Mouse (Mus musculus) limb, embryonic 14.5 days (tissue): Measurements from ENCODE around the gene Fmod. TPM values are rescaled to one million over a fixed set of nuclear protein-coding genes. Genes with fewer than 3 reads are reported as not detected.
A peak's percentile ranks its signal among the peaks of the same experiment; 100 is the strongest.

ENCODE experiments used
- ATAC-seq: fragments of 200-750 bp; cut with Nextera tagmentation; 2 replicates; pipeline ENCODE4 v1.8.0; 2017; ENCODE audit warnings: low read depth, moderate number of reproducible peaks, moderate TSS enrichment; ENCODE audit not compliant: low FRiP score
- DNase-seq: peaks from one replicate; pipeline ENCODE4 v3.0.0-alpha.2; 2015; ENCODE audit warnings: low spot score
- H3K27ac ChIP-seq: fragments of 300-500 bp; sonication (generic); replicated peaks from 2 replicates; pipeline ENCODE4 v1.5.1; 2014; ENCODE audit warnings: low read depth, mild to moderate bottlenecking, low read length, moderate library complexity, mixed read lengths
- H3K27me3 ChIP-seq: fragments of 300-500 bp; sonication (generic); 2 replicates; pipeline ENCODE4 v1.6.1; 2014; ENCODE audit warnings: low read length, mixed read lengths; ENCODE audit not compliant: control insufficient read depth, insufficient read depth
- H3K36me3 ChIP-seq: fragments of 300-500 bp; sonication (generic); 2 replicates; pipeline ENCODE4 v1.6.1; 2014; ENCODE audit warnings: mild to moderate bottlenecking, low read length, moderate library complexity, mixed read lengths; ENCODE audit not compliant: control insufficient read depth, insufficient read depth
- H3K4me1 ChIP-seq: fragments of 300-500 bp; sonication (generic); 2 replicates; pipeline ENCODE4 v1.6.1; 2014; ENCODE audit warnings: antibody characterized with exemption, low read length, mixed read lengths; ENCODE audit not compliant: control insufficient read depth, insufficient read depth
- H3K4me2 ChIP-seq: fragments of 300-500 bp; sonication (generic); replicated peaks from 2 replicates; pipeline ENCODE4 v1.6.1; 2014; ENCODE audit warnings: low read depth, mild to moderate bottlenecking, low read length, moderate library complexity; ENCODE audit not compliant: severe bottlenecking
- H3K4me3 ChIP-seq: fragments of 300-500 bp; sonication (generic); replicated peaks from 2 replicates; pipeline ENCODE4 v1.5.1; 2014; ENCODE audit warnings: low read length
- H3K9ac ChIP-seq: fragments of 300-500 bp; sonication (generic); 2 replicates; pipeline ENCODE4 v1.6.1; 2014; ENCODE audit warnings: mild to moderate bottlenecking, low read depth, low read length, moderate library complexity; ENCODE audit not compliant: severe bottlenecking
- H3K9me3 ChIP-seq: fragments of 300-500 bp; sonication (generic); 2 replicates; pipeline ENCODE4 v1.6.1; 2016; ENCODE audit warnings: low read length; ENCODE audit not compliant: control insufficient read depth
- POLR2A ChIP-seq: fragments of 200-500 bp; IDR thresholded peaks from 2 replicates; pipeline ENCODE4 v1.8.0; 2012; ENCODE audit warnings: inconsistent platforms, mild to moderate bottlenecking, moderate library complexity, borderline replicate concordance; ENCODE audit not compliant: insufficient read depth, insufficient read length; ENCODE audit errors: extremely low read depth
- WGBS: fragments of 180-500 bp; shearing (Covaris S2); extraction: QIAGEN DNeasy Blood & Tissue Kit; methylation state at CpG from one replicate; pipeline ENCODE4 v1.1.7; 2014; 5-methylcytosine and 5-hydroxymethylcytosine counted together
- polyA plus RNA-seq, 2 experiments: library from polyadenylated mRNA; depleted of rRNA in 1 of 2; stranded (reverse) in 1 of 2; unstranded in 1 of 2; fragments of >200 nt; fragmentation: Nextera tagmentation in 1 of 2; extraction: Ambion mirVana in 1 of 2; gene quantifications; 2 replicates each; pipeline versions ENCODE4 v1.2.1 to v1.2.3; 2012 to 2014

Gene Fmod
- polyA plus RNA-seq, 2 experiments: 75.1 to 86.7 TPM

DNA sequence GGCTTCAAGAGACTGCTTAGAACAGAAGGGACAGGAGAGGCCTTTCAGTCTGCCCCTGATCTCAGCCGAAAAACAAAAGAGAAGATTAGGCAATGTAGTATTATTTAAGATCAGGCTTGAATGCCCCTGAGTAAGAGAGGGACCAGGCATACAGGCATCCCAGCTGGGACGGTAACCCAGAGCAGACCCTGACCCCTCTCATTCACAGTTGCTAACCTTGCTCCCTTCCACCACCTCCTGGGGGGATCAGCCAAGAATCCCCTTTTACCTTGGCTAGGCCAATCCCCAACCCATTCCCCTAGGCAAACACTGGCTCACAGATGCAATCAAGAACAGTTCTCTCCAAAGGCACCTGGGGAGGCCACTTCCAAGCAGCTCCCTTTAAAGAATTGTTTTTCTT is 39.7 kb downstream of the Fmod start:
- WGBS: 72% methylated on average over 2 of the region's 2 CpGs
- no peaks in the 10 kb centered on the region for H3K9me3 ChIP-seq
- peaks cover 45% of the 10 kb centered on the region for H3K4me1 ChIP-seq
- TF ChIP-seq POLR2A: no peak
- DNase-seq (no peak), ATAC-seq (no peak)
- no peak overlapping the region for H3K27ac ChIP-seq
- peak overlapping the region; percentile 78 for H3K4me3 ChIP-seq
- no peaks in the 10 kb centered on the region for H3K27me3 ChIP-seq
- H3K36me3 ChIP-seq: peaks cover 24% of the 10 kb centered on the region
- H3K4me2 ChIP-seq: peak overlapping the region; percentile 73
- H3K9ac ChIP-seq: no peak overlapping the region

GRCm38 (mm10) chr1:134077389-134078060 is 40.5 kb downstream of the Fmod start:
- peak; percentile 23 for DNase-seq
- Histone ChIP-seq H3K9me3 (no peaks in the 10 kb centered on the region), H3K4me2 (peak overlapping the region; percentile 73), H3K4me1 (peaks cover 45% of the 10 kb centered on the region), H3K27me3 (no peaks in the 10 kb centered on the region), H3K9ac (peak overlapping the region; percentile 81), H3K27ac (no peak overlapping the region), H3K36me3 (peaks cover 24% of the 10 kb centered on the region), H3K4me3 (peak overlapping the region; percentile 78)
- TF ChIP-seq POLR2A: no peak
- no peak for ATAC-seq
- 47% methylated on average over 14 of the region's 14 CpGs for WGBS

- peak overlapping the region; percentile 81 for H3K9ac ChIP-seq
- TF ChIP-seq POLR2A: no peak
- no peaks in the 10 kb centered on the region for H3K27me3 ChIP-seq
- DNase-seq (no peak), ATAC-seq (no peak)
- peaks cover 48% of the 10 kb centered on the region for H3K4me1 ChIP-seq
- H3K36me3 ChIP-seq: peaks cover 24% of the 10 kb centered on the region
- peak overlapping the region; percentile 73 for H3K4me2 ChIP-seq
- 10% methylated on average over 19 of the region's 19 CpGs for WGBS
- H3K27ac ChIP-seq: no peak overlapping the region
- H3K9me3 ChIP-seq: no peaks in the 10 kb centered on the region
- peak overlapping the region; percentile 78 for H3K4me3 ChIP-seq
Observed at GRCm38 (mm10) chr1:134078061-134078795, 41.2 kb downstream of the Fmod start.

GRCm38 (mm10) chr1:134078802-134079476 is 41.9 kb downstream of the Fmod start, which contains the start of gene Btg2:
Gene Btg2 (minus strand): TSS chr1:134079120.
- peak; percentile 99; the same call in 1 of the 2 replicates for TF ChIP-seq POLR2A
- Histone ChIP-seq H3K27me3 (no peaks in the 10 kb centered on the region), H3K9me3 (no peaks in the 10 kb centered on the region), H3K4me2 (peak within 1 kb of the TSS; percentile 73), H3K4me1 (peaks cover 43% of the 10 kb centered on the region), H3K9ac (peak within 1 kb of the TSS; percentile 81), H3K27ac (peak within 1 kb of the TSS; percentile 26; the same call in 1 of the 2 replicates), H3K36me3 (peaks cover 24% of the 10 kb centered on the region), H3K4me3 (peak within 1 kb of the TSS; percentile 78)
- ATAC-seq (peak; percentile 97), DNase-seq (peak; percentile 94)
- 0% methylated on average over 40 of the region's 62 CpGs for WGBS

DNA sequence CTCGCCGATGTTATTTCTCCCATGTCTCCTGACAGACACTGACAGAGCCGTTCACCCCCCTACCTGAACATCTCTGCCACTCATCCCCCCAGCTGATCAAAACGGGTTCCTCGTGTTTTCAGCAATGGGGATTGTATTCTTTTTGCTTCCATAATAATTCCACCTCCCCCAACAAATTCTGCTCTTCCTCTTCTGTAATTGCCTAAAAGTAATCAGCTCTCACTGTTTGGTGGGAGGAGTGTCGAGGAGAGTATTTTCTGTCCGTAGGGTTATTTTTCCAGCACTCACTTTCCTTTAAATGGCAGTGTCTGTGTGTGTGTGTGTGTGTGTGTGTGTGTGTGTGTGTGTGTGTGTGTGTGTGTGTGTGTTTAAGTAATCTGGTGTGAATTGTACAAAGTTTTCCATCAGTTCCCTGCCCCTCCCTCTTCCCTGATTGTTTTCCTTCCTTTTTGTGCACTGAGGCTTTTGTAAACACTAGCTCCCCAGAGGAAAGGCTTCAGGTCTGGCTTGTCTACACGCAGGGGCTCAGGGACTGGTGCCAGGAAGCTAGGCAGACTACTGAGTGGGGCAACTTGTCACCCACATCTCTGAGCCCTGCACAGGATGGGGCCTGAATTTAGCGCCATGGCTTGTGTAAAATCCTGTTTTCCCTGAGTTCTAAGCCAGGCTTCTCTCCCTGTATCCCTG is 42.6 kb downstream of the Fmod start:
- ATAC-seq (no peak), DNase-seq (peak; percentile 48)
- H3K36me3 ChIP-seq: peaks cover 22% of the 10 kb centered on the region
- WGBS: 9% methylated on average over 9 of the region's 9 CpGs
- H3K27me3 ChIP-seq: no peaks in the 10 kb centered on the region
- no peak for TF ChIP-seq POLR2A
- peak overlapping the region; percentile 73 for H3K4me2 ChIP-seq
- peak overlapping the region; percentile 81 for H3K9ac ChIP-seq
- peak overlapping the region; percentile 26; the same call in 1 of the 2 replicates for H3K27ac ChIP-seq
- peak overlapping the region; percentile 78 for H3K4me3 ChIP-seq
- peaks cover 40% of the 10 kb centered on the region for H3K4me1 ChIP-seq
- H3K9me3 ChIP-seq: no peaks in the 10 kb centered on the region
